Mouse (Mus musculus) kidney, postnatal 14 days (tissue): Measurements from ENCODE around the gene Chrne.

Experiments used
- DNase-seq: peaks from one replicate; pipeline ENCODE4 v3.0.0; 2022; ENCODE audit warnings: mixed read lengths

The Chrne gene

DNA sequence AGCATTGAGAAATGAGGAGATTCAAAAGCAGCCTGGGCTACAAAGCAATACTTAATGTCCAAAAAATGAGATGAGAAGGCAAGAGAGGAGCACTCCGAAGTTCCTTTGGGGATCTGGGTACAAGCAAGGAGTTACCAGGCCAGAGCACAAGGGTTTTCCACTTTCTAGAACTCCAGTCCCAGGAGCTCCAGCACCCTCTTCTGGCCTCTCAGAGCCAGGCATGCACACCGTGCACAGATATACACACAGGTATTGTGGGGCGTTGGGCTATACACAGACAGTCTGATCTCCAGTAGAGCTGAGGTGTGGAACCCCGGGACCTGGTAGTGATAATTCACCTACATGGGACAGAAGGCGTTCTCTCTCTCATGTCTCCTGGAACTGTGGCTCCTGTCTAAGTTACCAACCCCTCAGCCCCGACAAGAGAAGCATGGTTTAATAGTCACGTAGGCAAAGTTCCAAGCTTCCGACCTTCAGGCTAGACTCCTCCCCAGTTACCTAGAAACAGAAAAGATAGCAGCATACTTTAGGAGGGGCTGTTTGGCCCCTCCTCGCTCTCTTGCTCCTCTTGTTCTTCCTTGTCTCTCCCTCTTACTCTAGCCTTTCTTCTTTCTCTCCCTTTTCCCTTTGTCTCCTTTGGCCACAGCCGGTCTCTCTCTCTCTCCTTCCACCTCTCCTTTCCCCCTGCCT lies 4.2 kb upstream of the Chrne start:
- DNase-seq: no peak

GRCm38 (mm10) chr11:70621972-70622814 lies 3.2 kb upstream of the Chrne start:
- DNase-seq: no peak

DNA sequence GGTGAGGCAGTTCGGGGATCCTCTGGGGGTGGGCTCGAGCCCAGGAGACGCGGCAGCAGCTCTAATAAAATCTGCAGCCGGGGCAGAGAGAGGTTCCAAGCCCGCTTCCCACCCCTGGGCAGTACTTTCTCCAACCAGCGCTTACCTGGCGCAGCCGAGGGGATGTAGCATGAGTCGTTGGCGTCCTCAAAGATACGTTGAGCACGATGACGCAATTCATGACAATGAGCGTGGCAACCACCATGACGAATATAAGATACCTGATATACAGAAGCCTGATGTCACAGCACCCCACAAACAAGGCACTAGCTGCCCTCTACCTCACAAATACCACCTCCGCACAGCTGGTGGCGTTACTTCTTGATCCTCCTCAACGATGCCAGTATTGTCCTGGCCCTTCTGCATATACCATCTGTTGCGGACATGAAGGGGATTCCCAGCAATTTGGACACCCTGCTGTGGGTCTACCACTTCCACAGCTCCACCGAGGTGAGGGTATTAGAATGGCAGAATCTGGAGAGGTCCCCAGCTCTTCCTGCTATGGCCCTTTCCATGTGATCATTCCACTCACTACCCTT lies 3.4 kb downstream of the Chrne start, which contains the start of gene 4930544D05Rik:
Gene 4930544D05Rik (plus strand): TSS at position 333 of the 578 bp plus-strand sequence.
- DNase-seq: no peak

GRCm38 (mm10) chr11:70615074-70615473 lies 3.9 kb downstream of the Chrne start:
- peak; percentile 81 for DNase-seq

DNA sequence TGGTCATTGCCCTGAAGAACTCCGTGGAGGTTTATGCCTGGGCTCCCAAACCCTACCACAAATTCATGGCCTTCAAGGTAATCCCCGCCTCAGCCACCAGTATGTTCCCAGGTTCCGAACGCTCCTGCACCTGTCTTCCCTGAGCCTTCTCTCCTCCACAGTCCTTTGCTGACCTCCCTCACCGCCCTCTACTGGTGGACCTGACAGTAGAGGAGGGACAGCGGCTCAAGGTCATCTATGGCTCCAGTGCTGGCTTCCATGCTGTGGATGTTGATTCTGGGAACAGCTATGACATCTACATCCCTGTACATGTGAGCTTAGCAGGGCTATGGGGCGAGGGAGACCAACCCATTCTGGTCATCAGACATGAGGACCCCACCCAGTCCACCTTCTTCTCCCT lies 6.5 kb downstream of the Chrne start:
- no peak for DNase-seq

- DNase-seq: no peak
Observed at GRCm38 (mm10) chr11:70610752-70611151, 8.3 kb downstream of the Chrne start.

DNA sequence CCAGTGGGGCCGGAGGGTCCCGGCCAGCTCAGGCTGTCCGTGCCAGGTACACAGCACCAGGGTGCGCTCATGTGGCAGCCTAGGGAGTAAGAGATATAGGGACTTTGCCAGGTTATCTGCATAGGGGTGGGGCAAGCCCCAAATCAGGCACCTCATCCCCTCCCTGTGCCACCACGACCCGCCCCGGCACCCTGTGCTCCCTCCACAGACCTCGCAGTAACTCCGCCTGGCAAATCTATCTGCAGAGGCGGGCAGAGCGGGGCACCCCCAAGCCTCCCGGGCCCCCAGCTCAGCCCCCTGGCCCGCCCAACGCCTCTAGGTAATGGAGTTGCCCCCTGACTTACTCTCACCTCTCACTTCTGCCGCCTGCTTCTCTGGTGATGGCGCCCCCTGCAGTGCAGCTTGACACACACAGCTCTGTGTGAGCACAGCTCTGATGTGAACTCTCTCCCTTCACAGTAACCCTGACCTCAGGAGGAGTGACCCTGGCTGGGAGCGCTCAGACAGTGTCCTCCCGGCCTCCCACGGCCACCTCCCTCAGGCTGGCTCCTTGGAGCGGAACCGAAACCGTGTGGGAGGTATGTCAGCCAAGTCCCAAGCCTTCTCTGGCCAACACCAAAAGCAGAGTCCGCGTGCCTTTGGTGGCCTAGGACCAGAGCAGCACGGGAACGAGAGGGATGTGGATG lies 10.5 kb downstream of the Chrne start:
- peak; percentile 51 for DNase-seq

DNA sequence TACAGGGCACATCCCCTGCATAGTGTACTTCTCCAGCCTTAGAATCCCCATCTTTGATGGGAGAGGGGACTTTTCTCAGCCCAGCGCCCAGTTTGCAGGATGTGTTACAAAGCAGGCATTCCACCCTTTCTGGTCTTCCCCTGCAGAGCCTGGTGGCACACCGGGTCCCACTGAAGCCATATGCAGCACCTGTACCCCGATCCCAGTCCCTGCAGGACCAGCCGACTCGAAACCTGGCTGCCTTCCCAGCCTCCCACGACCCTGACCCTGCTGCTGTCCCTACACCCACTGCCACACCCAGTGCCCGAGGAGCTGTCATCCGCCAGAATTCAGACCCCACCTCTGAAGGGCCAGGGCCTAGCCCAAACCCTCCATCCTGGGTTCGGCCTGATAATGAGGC lies 11.4 kb downstream of the Chrne start:
- no peak for DNase-seq

- DNase-seq: no peak
Observed at GRCm38 (mm10) chr11:70606717-70607116, 12.3 kb downstream of the Chrne start.

DNA sequence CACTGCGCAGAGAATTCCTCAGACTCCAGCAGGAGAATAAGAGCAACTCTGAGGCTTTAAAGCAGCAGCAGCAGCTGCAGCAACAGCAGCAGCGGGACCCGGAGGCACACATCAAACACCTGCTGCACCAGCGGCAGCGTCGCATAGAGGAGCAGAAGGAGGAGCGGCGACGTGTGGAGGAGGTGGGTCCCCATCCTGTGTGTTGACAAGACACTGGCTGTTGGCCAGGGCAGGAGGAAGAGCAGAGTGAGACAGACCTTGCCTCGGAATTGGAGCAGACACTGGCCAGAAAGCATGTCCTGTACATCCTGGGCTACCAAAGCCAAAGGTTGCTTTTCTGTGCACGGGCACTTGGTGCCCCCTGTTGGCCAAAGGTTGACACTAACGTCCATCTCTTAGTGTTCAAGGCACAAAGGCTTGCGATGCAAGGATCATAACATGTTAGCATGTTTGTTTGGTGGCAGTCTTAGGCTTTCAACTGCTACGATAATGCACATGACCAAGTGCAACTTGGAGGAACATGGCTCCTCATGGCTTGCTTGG lies 13.9 kb downstream of the Chrne start:
- DNase-seq: peak; percentile 85

- DNase-seq: no peak
Observed at GRCm38 (mm10) chr11:70598451-70598953, 20.5 kb downstream of the Chrne start.

DNA sequence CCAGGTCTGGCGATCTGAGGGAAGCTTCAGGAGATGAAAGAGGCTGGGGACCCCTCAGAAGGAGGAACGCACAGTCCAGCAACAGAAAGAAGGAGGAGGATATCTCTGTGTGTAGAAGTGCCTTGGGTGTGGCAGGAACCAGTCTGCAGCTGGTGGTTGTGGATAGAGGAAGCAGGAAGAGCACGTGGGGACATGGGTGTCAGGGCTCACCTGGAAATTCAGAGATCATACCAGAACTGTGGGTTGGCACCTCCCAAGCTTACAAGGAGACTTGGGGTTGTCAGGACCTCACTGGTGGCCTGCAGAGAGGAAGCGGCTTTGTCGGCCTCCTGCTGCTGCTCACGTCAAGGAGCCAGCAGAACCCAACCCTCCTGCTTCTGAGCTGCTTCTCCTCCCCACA lies 21.7 kb downstream of the Chrne start:
- DNase-seq: no peak

GRCm38 (mm10) chr11:70596094-70596493 lies 22.9 kb downstream of the Chrne start:
- DNase-seq: no peak

DNA sequence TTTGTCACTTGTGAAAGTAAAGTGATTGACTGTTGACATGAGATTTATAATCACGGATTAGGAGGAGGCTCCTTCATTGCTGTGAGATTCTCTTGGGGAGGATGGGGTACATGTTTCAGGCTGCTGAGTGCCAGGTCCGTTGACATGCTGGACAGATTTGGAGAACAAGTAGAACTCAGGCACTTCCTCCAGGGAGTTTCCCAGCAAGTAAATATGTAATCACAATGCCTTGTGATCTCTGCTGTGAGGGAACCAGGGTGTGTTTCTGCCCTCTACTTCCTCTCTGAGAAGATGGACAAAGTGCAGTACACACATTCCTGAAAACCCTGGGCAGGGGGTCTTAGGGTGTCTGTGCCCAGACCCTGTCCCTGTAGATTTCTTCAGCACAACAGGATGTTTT lies 23.4 kb downstream of the Chrne start:
- DNase-seq: peak; percentile 44

GRCm38 (mm10) chr11:70594253-70594989 lies 24.6 kb downstream of the Chrne start:
- peak; percentile 51 for DNase-seq

DNA sequence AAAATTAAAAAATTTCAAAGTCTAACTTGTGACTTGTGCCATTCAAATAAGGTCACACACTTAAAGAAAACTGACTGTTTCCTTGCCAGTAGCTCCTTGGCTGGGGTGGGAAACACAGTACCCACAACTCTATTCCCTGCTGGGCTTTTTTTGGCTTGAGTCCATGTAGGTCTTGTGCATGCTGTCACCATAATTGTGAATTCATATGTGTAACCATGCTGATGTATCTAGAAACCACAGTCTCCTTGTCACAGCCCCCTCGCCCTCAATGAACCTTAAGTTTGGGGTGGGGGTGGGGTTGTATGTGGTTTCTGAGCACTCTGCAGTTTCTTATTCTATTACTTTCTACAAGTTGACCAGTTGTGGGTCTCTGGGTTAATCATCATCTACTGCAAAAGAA lies 27.3 kb downstream of the Chrne start:
- DNase-seq: no peak

GRCm38 (mm10) chr11:70586954-70587353 lies 32.1 kb downstream of the Chrne start:
- no peak for DNase-seq

DNA sequence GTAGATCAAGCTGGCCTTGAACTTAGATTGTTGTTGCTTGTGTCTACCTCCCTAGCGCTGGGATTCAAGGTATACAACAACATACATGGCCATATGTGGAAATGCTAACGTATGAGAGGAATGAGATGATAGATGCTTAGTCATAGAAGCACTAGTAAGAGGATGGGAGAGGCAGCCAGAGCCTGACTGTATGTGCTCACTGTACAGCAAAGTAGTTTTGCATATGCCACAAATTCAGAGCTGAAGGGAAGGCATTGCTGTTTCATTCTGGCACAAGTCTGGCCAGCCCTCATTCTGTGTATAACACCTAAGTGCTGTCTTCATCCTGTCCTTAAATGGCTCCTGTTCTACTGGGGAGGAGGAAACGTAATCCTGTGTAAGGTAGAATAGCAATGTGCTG lies 32.8 kb downstream of the Chrne start:
- no peak for DNase-seq

DNA sequence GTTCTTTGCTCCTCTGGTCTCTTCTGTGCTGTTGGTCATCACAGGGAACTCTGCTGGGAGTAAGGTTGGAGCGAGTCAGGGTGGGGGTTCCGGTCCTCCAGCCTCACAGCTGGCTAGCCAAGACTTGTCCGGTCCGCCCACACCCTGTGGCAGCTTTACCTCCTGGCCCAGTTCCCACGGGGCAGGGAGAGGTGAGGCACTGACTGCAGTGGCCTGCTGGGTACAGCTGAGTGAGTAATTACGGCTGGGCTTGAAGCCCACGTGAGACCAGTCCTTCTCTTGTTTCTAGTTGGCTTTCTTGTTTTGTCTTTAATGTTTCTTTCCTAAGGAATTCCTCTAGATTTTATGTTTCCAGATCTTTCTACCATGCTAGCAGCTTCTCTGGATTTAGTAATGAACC lies 33.6 kb downstream of the Chrne start:
- peak; percentile 88 for DNase-seq

GRCm38 (mm10) chr11:70583775-70584174 lies 35.2 kb downstream of the Chrne start:
- DNase-seq: no peak

GRCm38 (mm10) chr11:70583022-70583714 lies 35.8 kb downstream of the Chrne start:
- DNase-seq: peak; percentile 25
